Mouse (Mus musculus) cortical plate, adult 2 months (tissue): ENCODE data around the gene Kcnma1.

Experiments
- CTCF ChIP-seq: fragments of 200-500 bp; IDR thresholded peaks from 2 replicates; pipeline ENCODE4 v1.5.1; 2011; ENCODE audit warnings: mild to moderate bottlenecking, control low read depth, low read length; ENCODE audit not compliant: insufficient read depth; ENCODE audit errors: extremely low read depth
- POLR2A ChIP-seq: fragments of 200-500 bp; IDR thresholded peaks from 2 replicates; pipeline ENCODE4 v1.6.1; 2011; ENCODE audit warnings: mild to moderate bottlenecking, low read length, control low read depth; ENCODE audit not compliant: insufficient read depth; ENCODE audit errors: extremely low read depth

DNA sequence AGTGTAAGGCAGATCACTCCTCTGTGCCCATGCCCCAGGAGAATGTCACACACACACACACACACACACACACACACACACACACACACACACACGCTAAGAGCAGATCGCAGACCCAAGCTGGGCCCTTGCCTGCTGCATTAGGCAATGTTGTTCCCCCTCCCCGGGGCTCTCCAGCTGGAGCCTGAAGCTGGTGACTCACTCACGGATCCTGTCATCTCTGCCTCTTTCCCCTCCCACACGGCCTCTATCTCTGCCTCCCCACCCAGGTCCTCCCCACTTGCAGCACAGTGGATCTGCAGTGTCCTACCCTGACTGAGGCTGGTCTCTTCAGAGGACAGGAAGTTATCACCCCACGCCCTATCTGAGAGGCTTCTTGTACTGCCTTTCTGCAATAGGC lies 128.8 kb downstream of the Kcnma1 start:
- no peak for TF ChIP-seq CTCF
- TF ChIP-seq POLR2A, result no peak
